ENCODE assay signal across 27 mouse cellular contexts in genomic region chr2:100785392-100785791, GRCm38 (mm10).
"Had no signal": no experiment of that assay in that cellular context is flagged by ENCODE, and none has a peak within 500 bp of the region (broad histone marks: within the 10 kb centered on the region; RNA-seq: fewer than 3 reads in every experiment).

No protein-coding gene starts in this region.

- H3K9me3 ChIP-seq: heart, embryonic 13.5 days; heart, embryonic 15.5 days; hindbrain, embryonic 12.5 days; kidney, embryonic 15.5 days; limb, embryonic 13.5 days; limb, embryonic 15.5 days; liver, embryonic 12.5 days had no signal

- H3K4me1 ChIP-seq: heart, embryonic 13.5 days; heart, embryonic 15.5 days; hindbrain, embryonic 12.5 days; kidney, embryonic 15.5 days; limb, embryonic 13.5 days; limb, embryonic 15.5 days; liver, embryonic 12.5 days had no signal

- DNase-seq: gastrocnemius, adult 2 months; gastrocnemius, postnatal 10 days; gastrocnemius, postnatal 25 days; heart, adult 2 months; heart, postnatal 14 days; heart, postnatal 36 days; kidney, adult 11 months; kidney, adult 2 months; kidney, adult 9 months; kidney, postnatal 14 days; kidney, postnatal 36 days; layer of hippocampus, adult 9-11 months; layer of hippocampus, postnatal 36 days; left cerebral cortex, postnatal 4 days had no signal

- H3K27me3 ChIP-seq: heart, embryonic 13.5 days; heart, embryonic 15.5 days; hindbrain, embryonic 12.5 days; kidney, embryonic 15.5 days; limb, embryonic 13.5 days; limb, embryonic 15.5 days; liver, embryonic 12.5 days had no signal

- H3K27ac ChIP-seq: gastrocnemius, adult 2 months; heart, adult 2 months; heart, embryonic 13.5 days; heart, embryonic 15.5 days; hindbrain, embryonic 12.5 days; hindbrain, embryonic 14.5 days; kidney, embryonic 15.5 days; kidney, postnatal 0 days; limb, embryonic 13.5 days; limb, embryonic 15.5 days; liver, embryonic 12.5 days; liver, embryonic 14.5 days had no signal

- H3K4me2 ChIP-seq: heart, embryonic 11.5 days; heart, embryonic 13.5 days; heart, embryonic 15.5 days; hindbrain, embryonic 12.5 days; hindbrain, embryonic 14.5 days; kidney, embryonic 15.5 days; limb, embryonic 13.5 days; limb, embryonic 15.5 days; liver, embryonic 12.5 days had no signal

- H3K4me3 ChIP-seq: gastrocnemius, adult 2 months; heart, adult 2 months; heart, embryonic 13.5 days; heart, embryonic 15.5 days; hindbrain, embryonic 12.5 days; kidney, embryonic 15.5 days; limb, embryonic 13.5 days; limb, embryonic 15.5 days; liver, embryonic 12.5 days had no signal

- H3K36me3 ChIP-seq: heart, embryonic 13.5 days; heart, embryonic 15.5 days; hindbrain, embryonic 12.5 days; kidney, embryonic 15.5 days; limb, embryonic 13.5 days; limb, embryonic 15.5 days; liver, embryonic 12.5 days had no signal

- H3K9ac ChIP-seq: heart, embryonic 13.5 days; heart, embryonic 15.5 days; hindbrain, embryonic 12.5 days; hindbrain, embryonic 14.5 days; kidney, embryonic 15.5 days; limb, embryonic 13.5 days; limb, embryonic 15.5 days; liver, embryonic 12.5 days; liver, embryonic 14.5 days had no signal

- ATAC-seq: hindbrain, embryonic 16.5 days; intestine, embryonic 16.5 days; liver, embryonic 12.5 days had no signal
